Mouse (Mus musculus) gastrocnemius, postnatal 36 days (tissue): ENCODE measurements around the gene Plod2. TPM values are rescaled to one million over a fixed set of nuclear protein-coding genes. Genes with fewer than 3 reads are reported as not detected.

Experiments used
- total RNA-seq, 2 experiments: library from RNA; stranded (reverse); gene quantifications; 2 replicates each; pipeline ENCODE4 v1.2.3; 2021

The Plod2 gene
- total RNA-seq, 2 experiments from 2014 or later = 2.6 to 3.6 TPM

Other genes with a start within 250 kb of the Plod2 start
- not detected for gene 1700057G04Rik, start 232.8 kb upstream of the Plod2 start, total RNA-seq
- gene Plscr4, start 84.8 kb upstream of the Plod2 start, total RNA-seq = 1 to 10 TPM; 3.0 to 3.1 TPM